Mouse (Mus musculus) intestine, postnatal 0 days (tissue): ENCODE measurements around the gene Nup153. TPM values are rescaled to one million over a fixed set of nuclear protein-coding genes. Genes with fewer than 3 reads are reported as not detected.

ENCODE experiments used
- ATAC-seq: fragments of 200-750 bp; cut with Nextera tagmentation; 2 replicates; pipeline ENCODE4 v1.8.0; 2017; ENCODE audit warnings: mild to moderate bottlenecking, moderate TSS enrichment, moderate library complexity
- H3K27ac ChIP-seq: fragments of 300-500 bp; sonication (generic); 2 replicates; pipeline ENCODE4 v1.5.1; 2014; ENCODE audit warnings: mild to moderate bottlenecking, low read depth, low read length, moderate library complexity
- H3K27me3 ChIP-seq: fragments of 300-500 bp; sonication (generic); replicated peaks from 2 replicates; pipeline ENCODE4 v1.6.1; 2014; ENCODE audit warnings: low read length, mixed read lengths; ENCODE audit not compliant: control insufficient read depth, insufficient read depth
- H3K36me3 ChIP-seq: fragments of 300-500 bp; sonication (generic); 2 replicates; pipeline ENCODE4 v1.6.1; 2014; ENCODE audit warnings: mild to moderate bottlenecking, moderate library complexity; ENCODE audit not compliant: control insufficient read depth, insufficient read depth
- H3K4me1 ChIP-seq: fragments of 300-500 bp; sonication (generic); replicated peaks from 2 replicates; pipeline ENCODE4 v1.6.1; 2014; ENCODE audit warnings: antibody characterized with exemption, low read length, mixed read lengths; ENCODE audit not compliant: control insufficient read depth, insufficient read depth
- H3K4me2 ChIP-seq: fragments of 300-500 bp; sonication (generic); replicated peaks from 2 replicates; pipeline ENCODE4 v1.6.1; 2014; ENCODE audit warnings: low read depth, mild to moderate bottlenecking, moderate library complexity
- H3K4me3 ChIP-seq: fragments of 300-500 bp; sonication (generic); 2 replicates; pipeline ENCODE4 v1.5.1; 2014; ENCODE audit warnings: low read depth, low read length
- H3K9ac ChIP-seq: fragments of 300-500 bp; sonication (generic); 2 replicates; pipeline ENCODE4 v1.6.1; 2014; ENCODE audit warnings: mild to moderate bottlenecking, low read depth, low read length
- H3K9me3 ChIP-seq: fragments of 300-500 bp; sonication (generic); 2 replicates; pipeline ENCODE4 v1.6.1; 2016; ENCODE audit warnings: mixed run types; ENCODE audit not compliant: control insufficient read depth
- CTCF ChIP-seq: sonication (generic); IDR thresholded peaks from 2 replicates; pipeline ENCODE4 v1.5.1; 2016; ENCODE audit warnings: low read depth, mild to moderate bottlenecking, control low read depth, antibody characterized with exemption, moderate library complexity
- WGBS: fragments of 180-500 bp; shearing (Covaris S2); extraction: QIAGEN DNeasy Blood & Tissue Kit; methylation state at CpG from one replicate; pipeline ENCODE4 v1.1.7; 2014; 5-methylcytosine and 5-hydroxymethylcytosine counted together
- polyA plus RNA-seq: library from polyadenylated mRNA; unstranded; fragments of >200 nt; fragmentation: Nextera tagmentation; extraction: Ambion mirVana; gene quantifications from 2 replicates; pipeline ENCODE4 v1.2.1, GENCODE M21; 2015

Gene Nup153
- 6.5 and 8.3 TPM in 2 replicates for polyA plus RNA-seq

DNA sequence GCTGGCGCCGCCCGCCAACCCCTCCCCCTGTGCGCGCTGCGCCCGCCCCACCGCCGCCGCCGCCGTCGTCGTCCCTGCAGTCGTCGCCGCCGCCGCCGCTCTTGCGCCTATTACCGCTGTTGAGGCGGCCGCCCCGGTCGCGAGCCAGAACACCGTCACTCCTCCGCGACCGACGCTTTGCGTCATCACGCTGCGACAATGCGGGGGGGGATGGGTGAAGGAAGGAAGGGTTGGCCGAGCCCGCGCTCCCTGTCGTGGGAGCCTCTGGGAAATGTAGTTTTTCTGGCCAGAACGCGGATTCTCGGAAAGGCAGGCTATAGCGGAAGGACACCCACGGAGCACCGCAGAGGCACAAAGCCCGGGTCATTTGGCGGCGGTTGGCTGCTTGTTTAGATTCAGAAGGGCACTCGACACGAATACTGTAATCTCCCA is at the start of gene Nup153:
Gene Nup153 (minus strand): TSS at position 104 of the 432 bp plus-strand sequence.
- H3K9me3 ChIP-seq = no peaks in the 10 kb centered on the region

DNA sequence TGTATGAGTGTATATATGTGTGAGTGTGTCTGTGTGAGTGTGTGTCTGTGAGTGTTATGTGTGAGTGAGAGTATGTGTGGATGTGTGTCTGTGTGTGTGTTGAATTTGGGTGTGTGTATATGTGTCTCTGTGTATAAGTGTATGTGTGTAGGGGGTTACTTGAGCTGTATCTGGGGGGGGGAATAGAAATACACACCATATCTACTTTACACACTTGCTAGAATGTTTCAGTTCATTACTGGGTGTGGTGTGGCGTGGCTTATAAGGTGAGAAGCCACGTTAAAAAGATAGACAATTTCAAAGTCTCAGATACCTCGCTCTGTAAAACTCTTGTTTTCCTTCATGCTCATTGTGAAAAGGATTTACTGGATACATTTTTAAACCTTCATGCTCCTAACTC is 49.7 kb upstream of the Nup153 start:
- Histone ChIP-seq H3K4me2 (no peak overlapping the region), H3K4me1 (no peaks in the 10 kb centered on the region), H3K9me3 (no peaks in the 10 kb centered on the region), H3K9ac (no peak overlapping the region), H3K27ac (no peak overlapping the region), H3K36me3 (peaks cover 22% of the 10 kb centered on the region), H3K4me3 (no peak overlapping the region), H3K27me3 (no peaks in the 10 kb centered on the region)
- 87% methylated on average over 3 of the region's 3 CpGs for WGBS
- no peak for TF ChIP-seq CTCF
- no peak for ATAC-seq

More for the DNA sequence above, at the start of gene Nup153:
- peak within 1 kb of the TSS; percentile 85 for H3K4me2 ChIP-seq
- peak within 1 kb of the TSS; percentile 78 for H3K9ac ChIP-seq
- no peaks in the 10 kb centered on the region for H3K36me3 ChIP-seq
- TF ChIP-seq CTCF = 0 out of 2 replicates have a peak, but pooled peaks have one; percentile 6
- H3K4me1 ChIP-seq = no peaks in the 10 kb centered on the region
- under 1% methylated on average over 46 of the region's 51 CpGs for WGBS
- peak within 1 kb of the TSS; percentile 96 for H3K4me3 ChIP-seq
- peak within 1 kb of the TSS; percentile 94 for H3K27ac ChIP-seq
- H3K27me3 ChIP-seq = no peaks in the 10 kb centered on the region
- ATAC-seq = peak; percentile 89

DNA sequence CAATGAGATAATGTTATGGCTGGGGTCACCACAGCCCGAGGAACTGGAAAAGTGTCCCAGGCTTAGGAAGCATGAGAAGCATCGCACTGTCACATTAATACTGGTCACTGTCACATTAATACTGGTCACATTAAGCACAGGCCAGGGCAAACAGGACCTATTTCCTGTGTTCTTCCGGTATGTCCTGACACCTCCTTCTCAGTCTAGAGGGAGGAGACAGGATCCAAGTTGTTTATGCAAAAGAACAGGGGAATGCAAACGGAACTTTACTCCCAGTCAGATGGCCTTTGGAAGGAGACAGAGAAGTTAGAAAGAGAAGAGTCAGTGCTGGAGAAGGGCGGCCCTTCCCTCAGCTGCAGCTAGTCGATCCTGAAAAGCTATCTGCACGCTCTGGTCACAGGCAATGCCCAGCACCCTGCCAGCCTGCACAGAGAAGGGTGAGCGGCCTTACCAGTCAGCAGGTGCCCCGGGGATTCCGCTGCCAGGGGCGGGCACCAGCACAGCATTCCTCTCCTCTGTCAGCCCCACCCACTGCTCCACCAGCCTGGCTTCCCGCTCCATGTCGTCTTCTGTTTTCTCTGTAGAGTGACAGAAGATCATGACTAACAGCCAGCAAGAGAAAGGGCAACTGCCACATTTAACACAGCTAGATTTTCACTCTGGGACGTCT is 49.0 kb upstream of the Nup153 start:
- WGBS = 58% methylated on average over 14 of the region's 14 CpGs
- ATAC-seq = no peak
- no peak overlapping the region for H3K27ac ChIP-seq
- no peak overlapping the region for H3K9ac ChIP-seq
- H3K4me1 ChIP-seq = no peaks in the 10 kb centered on the region
- H3K4me2 ChIP-seq = no peak overlapping the region
- peaks cover 28% of the 10 kb centered on the region for H3K36me3 ChIP-seq
- H3K9me3 ChIP-seq = no peaks in the 10 kb centered on the region
- no peak for TF ChIP-seq CTCF
- H3K27me3 ChIP-seq = no peaks in the 10 kb centered on the region
- H3K4me3 ChIP-seq = no peak overlapping the region

DNA sequence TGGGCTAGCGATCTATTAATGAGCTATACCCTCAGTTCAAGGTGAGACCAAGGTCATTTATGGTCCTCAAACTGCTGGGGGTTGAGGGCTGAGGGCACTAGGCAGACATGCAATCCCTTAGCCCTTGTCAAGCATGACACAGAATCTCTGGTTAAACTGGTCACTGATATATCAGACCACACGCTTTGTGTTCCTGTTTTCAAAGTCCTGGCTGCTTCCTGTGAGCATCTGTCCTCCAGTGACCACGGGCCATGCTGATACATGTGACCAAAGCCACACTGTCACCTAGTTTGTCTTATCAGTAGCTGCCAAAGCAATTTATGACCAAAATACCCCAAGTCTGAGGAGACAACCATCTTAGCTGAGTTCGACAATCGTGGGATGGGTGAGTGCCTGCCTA is 47.3 kb upstream of the Nup153 start:
- 81% methylated on average over 5 of the region's 5 CpGs for WGBS
- Histone ChIP-seq H3K9me3 (no peaks in the 10 kb centered on the region), H3K4me1 (no peaks in the 10 kb centered on the region), H3K27ac (no peak overlapping the region), H3K36me3 (peaks cover 39% of the 10 kb centered on the region), H3K4me2 (no peak overlapping the region), H3K27me3 (no peaks in the 10 kb centered on the region), H3K9ac (no peak overlapping the region), H3K4me3 (no peak overlapping the region)
- no peak for TF ChIP-seq CTCF
- no peak for ATAC-seq

DNA sequence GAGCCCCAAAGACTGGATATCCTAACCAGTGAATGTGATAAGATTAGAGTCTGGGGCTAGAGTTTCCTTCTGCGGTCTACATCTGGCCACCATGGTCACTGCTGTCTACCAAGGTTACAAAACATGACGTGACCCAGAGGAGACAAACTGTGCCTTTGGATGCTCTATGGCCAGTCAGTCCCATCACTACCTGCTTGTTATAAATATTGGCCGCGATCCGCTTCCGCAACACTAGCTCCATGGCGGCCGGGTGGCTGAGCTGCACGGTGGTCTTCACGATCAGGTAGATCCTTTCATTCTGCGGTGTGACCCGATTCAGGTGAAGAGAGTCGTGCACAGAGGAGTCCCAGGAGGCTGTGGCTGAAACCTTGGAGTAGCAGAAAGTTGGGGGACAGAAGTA is 44.8 kb upstream of the Nup153 start:
- no peak overlapping the region for H3K9ac ChIP-seq
- H3K36me3 ChIP-seq = peaks cover 57% of the 10 kb centered on the region
- TF ChIP-seq CTCF = no peak
- no peak for ATAC-seq
- H3K4me2 ChIP-seq = no peak overlapping the region
- WGBS = 96% methylated on average over 13 of the region's 13 CpGs
- no peaks in the 10 kb centered on the region for H3K27me3 ChIP-seq
- H3K4me1 ChIP-seq = no peaks in the 10 kb centered on the region
- no peaks in the 10 kb centered on the region for H3K9me3 ChIP-seq
- H3K4me3 ChIP-seq = no peak overlapping the region
- no peak overlapping the region for H3K27ac ChIP-seq

DNA sequence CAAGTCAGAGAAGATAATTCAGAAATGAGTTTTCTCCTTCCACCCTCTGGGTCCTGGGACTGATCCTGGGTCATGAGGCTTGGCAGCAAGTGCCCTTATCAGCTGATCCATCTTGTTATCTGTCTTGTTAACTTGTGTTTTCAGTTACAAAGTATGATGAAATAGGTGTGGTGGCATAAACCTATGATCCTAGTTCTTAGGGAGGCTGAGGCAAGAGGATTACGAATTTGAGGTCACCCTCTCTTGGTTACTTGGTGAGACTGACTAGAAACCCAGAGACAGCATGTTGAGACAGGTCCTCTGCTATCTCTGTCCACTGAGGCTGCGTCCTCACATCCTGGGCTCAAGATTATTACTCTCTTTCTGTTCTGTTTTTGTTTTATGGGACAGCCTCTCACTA is 37.6 kb upstream of the Nup153 start:
- no peak for ATAC-seq
- Histone ChIP-seq H3K9ac (no peak overlapping the region), H3K4me1 (no peaks in the 10 kb centered on the region), H3K27me3 (no peaks in the 10 kb centered on the region), H3K27ac (no peak overlapping the region), H3K9me3 (no peaks in the 10 kb centered on the region), H3K4me2 (no peak overlapping the region), H3K4me3 (no peak overlapping the region), H3K36me3 (peaks cover 56% of the 10 kb centered on the region)
- TF ChIP-seq CTCF = no peak
- 91% methylated on average over 2 of the region's 2 CpGs for WGBS

DNA sequence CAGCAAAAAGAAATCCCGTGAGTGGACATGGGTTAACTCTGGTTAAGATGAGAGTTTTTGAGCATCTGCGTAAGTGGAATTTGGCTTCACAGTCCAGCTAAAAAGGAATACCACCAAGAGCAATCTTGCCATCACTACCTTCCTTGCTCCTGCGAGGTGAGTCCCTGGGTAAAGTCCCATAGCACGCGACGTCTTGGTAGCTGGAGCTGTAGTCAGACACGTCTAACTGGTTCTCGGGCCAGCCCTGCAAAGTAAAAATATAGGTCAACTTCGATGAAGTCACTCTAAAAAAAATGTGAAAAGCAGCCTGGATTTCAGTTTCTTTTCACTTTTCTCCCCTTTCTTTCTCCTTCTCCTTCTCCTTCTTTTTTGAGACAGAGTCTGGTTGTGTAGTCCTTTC is 35.5 kb upstream of the Nup153 start:
- WGBS = 69% methylated on average over 9 of the region's 9 CpGs
- Histone ChIP-seq H3K36me3 (peaks cover 49% of the 10 kb centered on the region), H3K4me2 (no peak overlapping the region), H3K27ac (no peak overlapping the region), H3K27me3 (no peaks in the 10 kb centered on the region), H3K4me1 (no peaks in the 10 kb centered on the region), H3K4me3 (no peak overlapping the region), H3K9ac (no peak overlapping the region), H3K9me3 (no peaks in the 10 kb centered on the region)
- ATAC-seq = no peak
- no peak for TF ChIP-seq CTCF
